Mouse (Mus musculus): ENCODE measurements around the gene Fbxl14. TPM values are rescaled to one million over a fixed set of nuclear protein-coding genes. Genes with fewer than 3 reads are reported as not detected.

Gene Fbxl14
- polyA plus RNA-seq, 1 experiment from 2014 or later: 5.3 TPM

- WGBS: 90% methylated on average over 13 of the region's 13 CpGs
- no peak for ATAC-seq (ENCODE audit: insufficient number of reproducible peaks, insufficient read depth, low FRiP score, low read depth)
Measured at GRCm38 (mm10) chr6:119509437-119510037, 30.1 kb downstream of the Fbxl14 start.

GRCm38 (mm10) chr6:119512701-119513100, 33.2 kb downstream of the Fbxl14 start:
- Histone ChIP-seq H3K9me3 (ENCODE audit: control insufficient read depth, low read depth, low read length) (no peaks in the 10 kb centered on the region), H3K36me3 (ENCODE audit: control insufficient read depth, insufficient read depth, low read length) (no peaks in the 10 kb centered on the region), H3K4me1 (ENCODE audit: control insufficient read depth, insufficient read depth, low read length) (no peaks in the 10 kb centered on the region), H3K9ac (replicated peaks; ENCODE audit: low read depth, low read length) (no peak overlapping the region), H3K4me3 (ENCODE audit: low read depth, low read length) (no peak overlapping the region), H3K27ac (ENCODE audit: low read length) (no peak overlapping the region), H3K4me2 (replicated peaks; ENCODE audit: low read depth, low read length) (no peak overlapping the region), H3K27me3 (ENCODE audit: control insufficient read depth, insufficient read depth, low read length) (no peaks in the 10 kb centered on the region)
- ATAC-seq (ENCODE audit: insufficient number of reproducible peaks, insufficient read depth, low FRiP score, low read depth): no peak
- 86% methylated on average over 11 of the region's 11 CpGs for WGBS

More at GRCm38 (mm10) chr6:119509437-119510037, 30.1 kb downstream of the Fbxl14 start:
- no peaks in the 10 kb centered on the region for H3K9me3 ChIP-seq (ENCODE audit: control insufficient read depth, low read depth, low read length)
- no peak overlapping the region for H3K9ac ChIP-seq (replicated peaks; ENCODE audit: low read depth, low read length)
- H3K4me2 ChIP-seq (replicated peaks; ENCODE audit: low read depth, low read length): no peak overlapping the region
- H3K4me3 ChIP-seq (ENCODE audit: low read depth, low read length): no peak overlapping the region
- no peaks in the 10 kb centered on the region for H3K36me3 ChIP-seq (ENCODE audit: control insufficient read depth, insufficient read depth, low read length)
- no peak overlapping the region for H3K27ac ChIP-seq (ENCODE audit: low read length)
- H3K27me3 ChIP-seq (ENCODE audit: control insufficient read depth, insufficient read depth, low read length): no peaks in the 10 kb centered on the region
- H3K4me1 ChIP-seq (ENCODE audit: control insufficient read depth, insufficient read depth, low read length): no peaks in the 10 kb centered on the region

- Histone ChIP-seq H3K9me3 (ENCODE audit: control insufficient read depth, low read depth, low read length) (no peaks in the 10 kb centered on the region), H3K36me3 (ENCODE audit: control insufficient read depth, insufficient read depth, low read length) (no peaks in the 10 kb centered on the region), H3K9ac (replicated peaks; ENCODE audit: low read depth, low read length) (no peak overlapping the region), H3K27me3 (ENCODE audit: control insufficient read depth, insufficient read depth, low read length) (no peaks in the 10 kb centered on the region), H3K4me3 (ENCODE audit: low read depth, low read length) (no peak overlapping the region), H3K27ac (ENCODE audit: low read length) (no peak overlapping the region), H3K4me1 (ENCODE audit: control insufficient read depth, insufficient read depth, low read length) (no peaks in the 10 kb centered on the region), H3K4me2 (replicated peaks; ENCODE audit: low read depth, low read length) (no peak overlapping the region)
- ATAC-seq (ENCODE audit: insufficient number of reproducible peaks, insufficient read depth, low FRiP score, low read depth): no peak
- WGBS: 87% methylated on average over 5 of the region's 5 CpGs
Measured at GRCm38 (mm10) chr6:119513452-119513851, 34.0 kb downstream of the Fbxl14 start.

- ATAC-seq (ENCODE audit: insufficient number of reproducible peaks, insufficient read depth, low FRiP score, low read depth): no peak
- Histone ChIP-seq H3K9ac (replicated peaks; ENCODE audit: low read depth, low read length) (no peak overlapping the region), H3K4me2 (replicated peaks; ENCODE audit: low read depth, low read length) (no peak overlapping the region), H3K36me3 (ENCODE audit: control insufficient read depth, insufficient read depth, low read length) (no peaks in the 10 kb centered on the region), H3K27me3 (ENCODE audit: control insufficient read depth, insufficient read depth, low read length) (no peaks in the 10 kb centered on the region), H3K4me1 (ENCODE audit: control insufficient read depth, insufficient read depth, low read length) (no peaks in the 10 kb centered on the region), H3K27ac (ENCODE audit: low read length) (no peak overlapping the region), H3K4me3 (ENCODE audit: low read depth, low read length) (no peak overlapping the region), H3K9me3 (ENCODE audit: control insufficient read depth, low read depth, low read length) (no peaks in the 10 kb centered on the region)
- 72% methylated on average over 7 of the region's 7 CpGs for WGBS
Measured at GRCm38 (mm10) chr6:119514085-119514484, 34.6 kb downstream of the Fbxl14 start.

GRCm38 (mm10) chr6:119520731-119521130, 41.3 kb downstream of the Fbxl14 start:
- Histone ChIP-seq H3K9me3 (ENCODE audit: control insufficient read depth, low read depth, low read length) (no peaks in the 10 kb centered on the region), H3K4me1 (ENCODE audit: control insufficient read depth, insufficient read depth, low read length) (0 out of 2 replicates have a peak, but pooled peaks cover 5% of the 10 kb centered on the region), H3K4me2 (replicated peaks; ENCODE audit: low read depth, low read length) (no peak overlapping the region), H3K27ac (ENCODE audit: low read length) (no peak overlapping the region), H3K4me3 (ENCODE audit: low read depth, low read length) (no peak overlapping the region), H3K9ac (replicated peaks; ENCODE audit: low read depth, low read length) (no peak overlapping the region), H3K27me3 (ENCODE audit: control insufficient read depth, insufficient read depth, low read length) (no peaks in the 10 kb centered on the region), H3K36me3 (ENCODE audit: control insufficient read depth, insufficient read depth, low read length) (no peaks in the 10 kb centered on the region)
- ATAC-seq (ENCODE audit: insufficient number of reproducible peaks, insufficient read depth, low FRiP score, low read depth): no peak
- WGBS: 41% methylated on average over 9 of the region's 9 CpGs

GRCm38 (mm10) chr6:119521482-119521900, 42.0 kb downstream of the Fbxl14 start:
- 89% methylated on average over 3 of the region's 3 CpGs for WGBS
- H3K36me3 ChIP-seq (ENCODE audit: control insufficient read depth, insufficient read depth, low read length): no peaks in the 10 kb centered on the region

GRCm38 (mm10) chr6:119521931-119522391, 42.5 kb downstream of the Fbxl14 start:
- no peak overlapping the region for H3K27ac ChIP-seq (ENCODE audit: low read length)
- no peaks in the 10 kb centered on the region for H3K27me3 ChIP-seq (ENCODE audit: control insufficient read depth, insufficient read depth, low read length)
- H3K4me3 ChIP-seq (ENCODE audit: low read depth, low read length): no peak overlapping the region
- no peak overlapping the region for H3K4me2 ChIP-seq (replicated peaks; ENCODE audit: low read depth, low read length)
- H3K36me3 ChIP-seq (ENCODE audit: control insufficient read depth, insufficient read depth, low read length): no peaks in the 10 kb centered on the region
- 55% methylated on average over 3 of the region's 3 CpGs for WGBS
- 0 out of 2 replicates have a peak, but pooled peaks cover 5% of the 10 kb centered on the region for H3K4me1 ChIP-seq (ENCODE audit: control insufficient read depth, insufficient read depth, low read length)
- no peak overlapping the region for H3K9ac ChIP-seq (replicated peaks; ENCODE audit: low read depth, low read length)
- ATAC-seq (ENCODE audit: insufficient number of reproducible peaks, insufficient read depth, low FRiP score, low read depth): no peak
- no peaks in the 10 kb centered on the region for H3K9me3 ChIP-seq (ENCODE audit: control insufficient read depth, low read depth, low read length)

More at GRCm38 (mm10) chr6:119521482-119521900, 42.0 kb downstream of the Fbxl14 start:
- H3K27me3 ChIP-seq (ENCODE audit: control insufficient read depth, insufficient read depth, low read length): no peaks in the 10 kb centered on the region
- no peak overlapping the region for H3K4me2 ChIP-seq (replicated peaks; ENCODE audit: low read depth, low read length)
- H3K4me1 ChIP-seq (ENCODE audit: control insufficient read depth, insufficient read depth, low read length): 0 out of 2 replicates have a peak, but pooled peaks cover 5% of the 10 kb centered on the region
- H3K9ac ChIP-seq (replicated peaks; ENCODE audit: low read depth, low read length): no peak overlapping the region
- no peaks in the 10 kb centered on the region for H3K9me3 ChIP-seq (ENCODE audit: control insufficient read depth, low read depth, low read length)
- H3K4me3 ChIP-seq (ENCODE audit: low read depth, low read length): no peak overlapping the region
- no peak overlapping the region for H3K27ac ChIP-seq (ENCODE audit: low read length)
- no peak for ATAC-seq (ENCODE audit: insufficient number of reproducible peaks, insufficient read depth, low FRiP score, low read depth)

- 67% methylated on average over 5 of the region's 5 CpGs for WGBS
- Histone ChIP-seq H3K36me3 (ENCODE audit: control insufficient read depth, insufficient read depth, low read length) (no peaks in the 10 kb centered on the region), H3K4me2 (replicated peaks; ENCODE audit: low read depth, low read length) (no peak overlapping the region), H3K27ac (ENCODE audit: low read length) (no peak overlapping the region), H3K9ac (replicated peaks; ENCODE audit: low read depth, low read length) (no peak overlapping the region), H3K9me3 (ENCODE audit: control insufficient read depth, low read depth, low read length) (no peaks in the 10 kb centered on the region), H3K4me3 (ENCODE audit: low read depth, low read length) (no peak overlapping the region), H3K4me1 (ENCODE audit: control insufficient read depth, insufficient read depth, low read length) (0 out of 2 replicates have a peak, but pooled peaks cover 5% of the 10 kb centered on the region), H3K27me3 (ENCODE audit: control insufficient read depth, insufficient read depth, low read length) (no peaks in the 10 kb centered on the region)
- no peak for ATAC-seq (ENCODE audit: insufficient number of reproducible peaks, insufficient read depth, low FRiP score, low read depth)
Measured at GRCm38 (mm10) chr6:119526498-119526897, 47.0 kb downstream of the Fbxl14 start.

- no peaks in the 10 kb centered on the region for H3K36me3 ChIP-seq (ENCODE audit: control insufficient read depth, insufficient read depth, low read length)
Measured at GRCm38 (mm10) chr6:119529659-119530058, 50.2 kb downstream of the Fbxl14 start.

More at GRCm38 (mm10) chr6:119529659-119530058, 50.2 kb downstream of the Fbxl14 start:
- Histone ChIP-seq H3K9ac (replicated peaks; ENCODE audit: low read depth, low read length) (no peak overlapping the region), H3K27me3 (ENCODE audit: control insufficient read depth, insufficient read depth, low read length) (no peaks in the 10 kb centered on the region), H3K27ac (ENCODE audit: low read length) (no peak overlapping the region), H3K4me2 (replicated peaks; ENCODE audit: low read depth, low read length) (no peak overlapping the region), H3K9me3 (ENCODE audit: control insufficient read depth, low read depth, low read length) (no peaks in the 10 kb centered on the region), H3K4me3 (ENCODE audit: low read depth, low read length) (no peak overlapping the region), H3K4me1 (ENCODE audit: control insufficient read depth, insufficient read depth, low read length) (no peaks in the 10 kb centered on the region)
- WGBS: 90% methylated on average over 3 of the region's 3 CpGs
- no peak for ATAC-seq (ENCODE audit: insufficient number of reproducible peaks, insufficient read depth, low FRiP score, low read depth)

All from stomach, embryonic 14.5 days (tissue).